Mouse (Mus musculus) lung, embryonic 16.5 days (tissue): ENCODE results near the gene Hs6st3. TPM values are rescaled to one million over a fixed set of nuclear protein-coding genes. Genes with fewer than 3 reads are reported as not detected.

Experiments
- ATAC-seq: fragments of 200-750 bp; cut with Nextera tagmentation; 2 replicates; pipeline ENCODE4 v1.8.0; 2017; ENCODE audit warnings: low read depth, mild to moderate bottlenecking, moderate library complexity
- H3K27ac ChIP-seq: fragments of 300-500 bp; sonication (generic); 2 replicates; pipeline ENCODE4 v1.5.1; 2014; ENCODE audit warnings: mild to moderate bottlenecking, control low read depth, low read length
- H3K27me3 ChIP-seq: fragments of 300-500 bp; sonication (generic); 2 replicates; pipeline ENCODE4 v1.6.1; 2014; ENCODE audit warnings: low read depth, low read length, mixed read lengths; ENCODE audit not compliant: control insufficient read depth, insufficient read depth
- H3K36me3 ChIP-seq: fragments of 300-500 bp; sonication (generic); 2 replicates; pipeline ENCODE4 v1.6.1; 2014; ENCODE audit warnings: low read length; ENCODE audit not compliant: control insufficient read depth, insufficient read depth
- H3K4me1 ChIP-seq: fragments of 300-500 bp; sonication (generic); replicated peaks from 2 replicates; pipeline ENCODE4 v1.6.1; 2014; ENCODE audit warnings: low read length, mixed read lengths; ENCODE audit not compliant: control insufficient read depth, insufficient read depth
- H3K4me2 ChIP-seq: fragments of 300-500 bp; sonication (generic); 2 replicates; pipeline ENCODE4 v1.6.1; 2014; ENCODE audit warnings: low read depth, low read length, control low read depth
- H3K4me3 ChIP-seq: fragments of 300-500 bp; sonication (generic); 2 replicates; pipeline ENCODE4 v1.5.1; 2014; ENCODE audit warnings: mild to moderate bottlenecking, low read length, control low read depth
- H3K9ac ChIP-seq: fragments of 300-500 bp; sonication (generic); 2 replicates; pipeline ENCODE4 v1.6.1; 2014; ENCODE audit warnings: low read length, control low read depth
- H3K9me3 ChIP-seq: fragments of 300-500 bp; sonication (generic); 2 replicates; pipeline ENCODE4 v1.6.1; 2016; ENCODE audit warnings: low read length; ENCODE audit not compliant: control insufficient read depth
- WGBS: fragments of 180-500 bp; shearing (Covaris S2); extraction: QIAGEN DNeasy Blood & Tissue Kit; methylation state at CpG from one replicate; pipeline ENCODE4 v1.1.7; 2014; 5-methylcytosine and 5-hydroxymethylcytosine counted together
- polyA plus RNA-seq: library from polyadenylated mRNA; unstranded; fragments of >200 nt; fragmentation: Nextera tagmentation; extraction: Ambion mirVana; gene quantifications from 2 replicates; pipeline ENCODE4 v1.2.1, GENCODE M21; 2015

Gene Hs6st3
- polyA plus RNA-seq, 1 experiment from 2014 or later = 0.43 TPM

GRCm38 (mm10) chr14:119680052-119680451 is 541.9 kb downstream of the Hs6st3 start:
- no peak overlapping the region for H3K4me2 ChIP-seq
- no peak overlapping the region for H3K4me3 ChIP-seq
- no peak overlapping the region for H3K9ac ChIP-seq
- 82% methylated on average over 4 of the region's 4 CpGs for WGBS
- no peaks in the 10 kb centered on the region for H3K9me3 ChIP-seq
- no peaks in the 10 kb centered on the region for H3K27me3 ChIP-seq
- ATAC-seq = no peak
- no peak overlapping the region for H3K27ac ChIP-seq
- no peaks in the 10 kb centered on the region for H3K36me3 ChIP-seq
- H3K4me1 ChIP-seq = no peaks in the 10 kb centered on the region

- Histone ChIP-seq H3K36me3 (no peaks in the 10 kb centered on the region), H3K4me1 (no peaks in the 10 kb centered on the region), H3K4me2 (no peak overlapping the region), H3K9ac (no peak overlapping the region), H3K4me3 (no peak overlapping the region), H3K27ac (no peak overlapping the region), H3K9me3 (no peaks in the 10 kb centered on the region), H3K27me3 (no peaks in the 10 kb centered on the region)
- no peak; the same call in 1 of the 2 replicates for ATAC-seq
- WGBS = 86% methylated on average over 2 of the region's 2 CpGs
Observed at GRCm38 (mm10) chr14:119687885-119688284, 549.7 kb downstream of the Hs6st3 start.

- H3K4me3 ChIP-seq = no peak overlapping the region
- no peak overlapping the region for H3K4me2 ChIP-seq
- 94% methylated on average over 4 of the region's 4 CpGs for WGBS
- no peak overlapping the region for H3K9ac ChIP-seq
- no peaks in the 10 kb centered on the region for H3K36me3 ChIP-seq
- no peaks in the 10 kb centered on the region for H3K4me1 ChIP-seq
- H3K9me3 ChIP-seq = no peaks in the 10 kb centered on the region
- no peak for ATAC-seq
- no peaks in the 10 kb centered on the region for H3K27me3 ChIP-seq
- H3K27ac ChIP-seq = no peak overlapping the region
Observed at GRCm38 (mm10) chr14:119699982-119700381, 561.8 kb downstream of the Hs6st3 start.

GRCm38 (mm10) chr14:119714712-119715111 is 576.6 kb downstream of the Hs6st3 start:
- H3K4me3 ChIP-seq = no peak overlapping the region
- H3K4me2 ChIP-seq = no peak overlapping the region
- no peaks in the 10 kb centered on the region for H3K4me1 ChIP-seq
- no peak overlapping the region for H3K9ac ChIP-seq
- no peak overlapping the region for H3K27ac ChIP-seq
- WGBS = 53% methylated on average over 3 of the region's 3 CpGs
- H3K36me3 ChIP-seq = no peaks in the 10 kb centered on the region
- no peaks in the 10 kb centered on the region for H3K27me3 ChIP-seq
- no peaks in the 10 kb centered on the region for H3K9me3 ChIP-seq
- no peak for ATAC-seq

GRCm38 (mm10) chr14:119717323-119717722 is 579.2 kb downstream of the Hs6st3 start:
- Histone ChIP-seq H3K9ac (no peak overlapping the region), H3K27ac (no peak overlapping the region), H3K9me3 (no peaks in the 10 kb centered on the region), H3K36me3 (no peaks in the 10 kb centered on the region), H3K4me3 (no peak overlapping the region), H3K27me3 (no peaks in the 10 kb centered on the region), H3K4me1 (no peaks in the 10 kb centered on the region), H3K4me2 (no peak overlapping the region)
- WGBS = 75% methylated on average over 1 of the region's 1 CpGs
- ATAC-seq = 0 out of 2 replicates have a peak, but pooled peaks have one; percentile 36

- no peak for ATAC-seq
- Histone ChIP-seq H3K4me3 (no peak overlapping the region), H3K4me2 (no peak overlapping the region), H3K9me3 (no peaks in the 10 kb centered on the region), H3K4me1 (no peaks in the 10 kb centered on the region), H3K36me3 (no peaks in the 10 kb centered on the region), H3K27me3 (no peaks in the 10 kb centered on the region), H3K27ac (no peak overlapping the region), H3K9ac (no peak overlapping the region)
- 65% methylated on average over 6 of the region's 6 CpGs for WGBS
Observed at GRCm38 (mm10) chr14:119725102-119725501, 587.0 kb downstream of the Hs6st3 start.

GRCm38 (mm10) chr14:119731436-119732080 is 593.4 kb downstream of the Hs6st3 start:
- no peaks in the 10 kb centered on the region for H3K4me1 ChIP-seq
- H3K9ac ChIP-seq = no peak overlapping the region
- H3K4me2 ChIP-seq = no peak overlapping the region
- no peak for ATAC-seq
- H3K36me3 ChIP-seq = no peaks in the 10 kb centered on the region
- WGBS = 72% methylated on average over 7 of the region's 7 CpGs
- no peaks in the 10 kb centered on the region for H3K9me3 ChIP-seq
- no peaks in the 10 kb centered on the region for H3K27me3 ChIP-seq
- no peak overlapping the region for H3K4me3 ChIP-seq
- no peak overlapping the region for H3K27ac ChIP-seq

- no peaks in the 10 kb centered on the region for H3K4me1 ChIP-seq
- WGBS = 82% methylated on average over 4 of the region's 4 CpGs
- no peaks in the 10 kb centered on the region for H3K36me3 ChIP-seq
- H3K9ac ChIP-seq = no peak overlapping the region
- no peaks in the 10 kb centered on the region for H3K9me3 ChIP-seq
- ATAC-seq = no peak
- H3K27me3 ChIP-seq = no peaks in the 10 kb centered on the region
- no peak overlapping the region for H3K4me3 ChIP-seq
- H3K27ac ChIP-seq = no peak overlapping the region
- no peak overlapping the region for H3K4me2 ChIP-seq
Observed at GRCm38 (mm10) chr14:119732219-119732618, 594.1 kb downstream of the Hs6st3 start.

- no peaks in the 10 kb centered on the region for H3K9me3 ChIP-seq
- 81% methylated on average over 5 of the region's 5 CpGs for WGBS
- no peaks in the 10 kb centered on the region for H3K36me3 ChIP-seq
- H3K9ac ChIP-seq = no peak overlapping the region
- no peak for ATAC-seq
- no peaks in the 10 kb centered on the region for H3K4me1 ChIP-seq
- no peak overlapping the region for H3K4me3 ChIP-seq
- H3K4me2 ChIP-seq = no peak overlapping the region
- H3K27me3 ChIP-seq = no peaks in the 10 kb centered on the region
- H3K27ac ChIP-seq = no peak overlapping the region
Observed at GRCm38 (mm10) chr14:119737408-119737961, 599.3 kb downstream of the Hs6st3 start.
